Mouse (Mus musculus): Measurements from ENCODE around the gene Fam126a.
A peak's percentile ranks its signal among the peaks of the same experiment; 100 is the strongest.

The Fam126a gene

GRCm38 (mm10) chr5:23992876-23993552 is 37.5 kb downstream of the Fam126a start:
- peak; percentile 56 for DNase-seq (ENCODE audit: low spot score)

DNA sequence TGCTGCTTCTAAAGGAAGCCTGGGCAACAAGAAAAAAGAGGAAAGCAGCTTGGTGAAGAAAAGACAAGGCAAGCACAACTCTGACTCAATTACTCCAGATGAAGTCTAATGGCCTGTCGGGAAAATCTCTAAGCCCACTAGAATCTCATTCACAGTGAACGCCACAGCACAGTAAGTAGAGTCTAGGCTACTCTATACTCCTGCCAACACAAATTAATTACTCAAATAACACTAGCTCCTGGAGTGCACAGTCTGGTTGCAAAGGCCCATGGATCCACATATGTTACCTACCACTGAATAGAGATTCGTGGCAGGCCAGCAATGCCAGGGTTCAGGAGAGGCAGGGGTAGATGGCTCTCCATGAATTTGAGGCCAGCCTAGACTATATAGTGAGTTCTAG is 40.5 kb downstream of the Fam126a start:
- DNase-seq (ENCODE audit: low spot score), result no peak

- no peak for DNase-seq (ENCODE audit: low spot score)
Measured at GRCm38 (mm10) chr5:23987792-23988191, 42.7 kb downstream of the Fam126a start.

GRCm38 (mm10) chr5:23982081-23982480 is 48.4 kb downstream of the Fam126a start:
- DNase-seq (ENCODE audit: low spot score), result peak; percentile 16

DNA sequence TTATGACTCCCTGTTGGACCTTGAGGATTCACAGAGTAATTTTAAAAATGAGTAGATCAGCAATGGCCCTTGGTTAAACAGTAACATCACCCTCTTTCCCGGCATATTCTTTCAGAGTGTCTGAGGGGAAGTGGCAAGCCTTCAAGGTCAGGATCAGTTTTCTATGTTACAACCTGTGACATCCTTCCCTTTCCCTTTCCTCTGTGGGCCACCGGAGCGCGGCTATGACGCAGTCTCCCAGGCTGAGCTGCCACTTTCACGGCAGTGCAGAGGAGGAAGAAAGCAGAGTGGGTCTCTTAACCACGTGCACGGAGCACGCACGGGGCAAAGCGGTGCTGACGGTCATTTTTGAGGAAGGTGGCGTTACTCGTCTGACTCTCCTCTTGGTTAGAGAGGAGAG is 52.0 kb downstream of the Fam126a start:
- no peak for DNase-seq (ENCODE audit: low spot score)

GRCm38 (mm10) chr5:23974994-23975575 is 55.4 kb downstream of the Fam126a start:
- DNase-seq (ENCODE audit: low spot score), result peak; percentile 62

- peak; percentile 93 for DNase-seq (ENCODE audit: low spot score)
Measured at GRCm38 (mm10) chr5:23967705-23968104, 62.8 kb downstream of the Fam126a start.

DNA sequence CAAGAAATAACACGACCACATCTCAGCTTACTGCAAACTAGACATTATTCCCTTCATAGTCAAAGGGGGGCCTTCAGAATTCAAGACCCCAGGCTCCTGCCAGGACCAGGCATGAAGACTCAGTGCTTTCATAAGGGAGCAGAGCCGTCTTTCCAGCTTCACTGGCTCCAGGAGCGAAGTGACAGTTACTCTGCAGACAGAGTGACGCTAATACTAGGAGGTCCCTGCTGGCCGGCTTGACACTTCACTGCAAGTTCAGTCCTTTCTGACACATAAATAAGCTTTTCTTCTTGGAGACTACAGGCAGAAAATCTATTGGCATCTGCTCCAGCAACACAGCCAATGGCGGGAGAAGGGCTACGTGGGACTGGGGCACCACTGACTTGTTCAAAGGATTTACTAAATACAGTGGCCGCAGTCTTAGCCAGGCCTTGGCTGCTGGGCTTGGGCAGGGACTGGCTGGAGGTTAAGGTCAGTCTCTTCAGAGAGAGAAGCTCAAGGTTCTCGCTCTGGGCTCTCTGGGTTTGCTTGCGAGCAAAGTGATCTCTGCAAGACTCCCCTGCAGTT is 65.8 kb downstream of the Fam126a start:
- no peak for DNase-seq (ENCODE audit: low spot score)

GRCm38 (mm10) chr5:23953047-23953446 is 77.4 kb downstream of the Fam126a start:
- no peak for DNase-seq (ENCODE audit: low spot score)

DNA sequence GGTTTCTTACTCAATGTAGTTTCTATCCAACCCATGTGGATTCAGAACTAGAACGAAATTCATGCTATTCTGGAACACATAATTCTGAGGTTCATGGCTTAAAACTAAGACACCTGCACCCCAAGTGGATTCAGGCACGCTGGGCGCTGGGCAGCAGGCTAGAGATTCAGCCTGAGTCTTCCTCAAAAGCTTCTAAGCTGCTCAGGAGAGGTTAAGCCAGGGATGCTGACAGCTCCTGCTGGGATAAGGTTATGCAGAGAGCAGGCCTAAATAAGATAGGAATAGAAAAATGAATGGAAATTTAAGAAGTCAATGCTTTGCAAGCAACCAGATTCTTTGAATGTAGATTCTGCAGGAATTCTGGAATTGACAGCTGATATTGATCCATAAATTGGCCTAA is 82.4 kb downstream of the Fam126a start:
- no peak for DNase-seq (ENCODE audit: low spot score)

DNA sequence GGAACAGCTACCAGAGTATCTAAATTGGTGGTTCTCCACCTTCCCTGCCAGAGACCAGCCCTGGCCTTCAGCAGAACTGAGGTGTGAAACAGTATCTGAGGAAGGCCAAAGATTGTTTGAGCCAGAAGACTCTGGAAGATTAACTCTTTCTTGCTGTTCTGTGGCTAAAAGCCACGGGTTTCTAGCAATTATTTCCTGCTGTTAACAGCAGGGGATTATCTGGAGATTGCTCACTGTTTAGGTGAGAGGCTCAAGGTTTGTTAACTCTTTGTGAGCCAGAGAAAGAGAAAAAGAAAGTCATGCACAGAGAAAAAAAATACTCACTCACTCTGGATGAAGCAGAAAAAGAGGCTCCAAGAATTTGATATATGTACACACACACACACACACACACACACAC is 85.4 kb downstream of the Fam126a start:
- no peak for DNase-seq (ENCODE audit: low spot score)

DNA sequence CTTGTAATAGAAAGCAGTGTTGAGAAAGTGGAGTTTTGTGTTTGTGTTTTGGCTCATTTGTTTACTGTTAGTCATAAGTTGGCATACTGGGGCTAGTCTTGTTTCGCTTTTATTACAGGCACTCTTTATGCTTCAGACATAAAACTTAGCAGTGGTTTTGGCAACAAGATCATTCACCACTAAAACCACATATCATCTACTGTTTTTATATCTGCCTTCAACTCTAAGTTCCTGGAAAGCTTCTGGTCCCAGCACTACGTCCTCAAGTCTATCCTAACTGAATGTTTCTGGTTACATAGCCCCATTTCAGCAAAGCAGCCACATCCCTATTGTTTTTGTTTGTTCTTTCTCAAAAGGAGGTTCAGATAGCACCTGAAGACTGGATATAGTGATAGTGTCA is 87.0 kb downstream of the Fam126a start:
- no peak for DNase-seq (ENCODE audit: low spot score)

DNA sequence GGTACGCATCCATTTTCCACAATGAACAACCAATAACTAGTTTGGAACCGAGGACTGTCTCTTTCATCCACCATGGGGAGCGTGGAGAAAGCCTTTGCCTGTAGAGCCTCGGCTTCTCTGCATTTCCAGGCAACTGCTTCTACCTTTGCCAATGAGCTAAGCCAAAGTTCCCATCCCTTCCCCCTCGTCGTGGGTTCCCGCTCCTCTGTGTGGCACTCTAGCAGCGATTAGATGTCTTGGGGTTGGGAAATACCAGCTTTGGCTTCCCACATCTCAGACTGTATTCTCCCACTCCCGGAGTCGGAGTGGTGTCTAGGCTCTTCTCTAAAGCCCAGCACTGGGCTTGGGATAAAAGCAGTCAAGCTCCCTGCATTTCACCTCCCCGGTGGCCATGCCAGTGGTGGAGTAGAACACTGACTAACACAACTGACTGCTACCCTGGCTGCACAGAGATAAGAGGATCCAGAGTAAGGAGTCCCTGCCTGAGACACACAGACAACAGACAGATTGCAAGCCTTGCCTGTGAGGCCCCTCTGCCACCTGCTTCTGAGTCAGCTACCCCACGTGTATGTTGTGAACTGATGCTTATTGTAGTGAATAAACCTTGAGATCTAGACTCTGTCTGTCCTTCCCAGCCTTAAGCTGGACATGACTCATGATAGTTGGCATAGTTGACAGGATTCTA is 106.9 kb downstream of the Fam126a start:
- no peak for DNase-seq (ENCODE audit: low spot score)

- DNase-seq (ENCODE audit: low spot score), result no peak
Measured at GRCm38 (mm10) chr5:23922516-23923291, 107.8 kb downstream of the Fam126a start.

GRCm38 (mm10) chr5:23921316-23921715 is 109.2 kb downstream of the Fam126a start:
- no peak for DNase-seq (ENCODE audit: low spot score)

DNA sequence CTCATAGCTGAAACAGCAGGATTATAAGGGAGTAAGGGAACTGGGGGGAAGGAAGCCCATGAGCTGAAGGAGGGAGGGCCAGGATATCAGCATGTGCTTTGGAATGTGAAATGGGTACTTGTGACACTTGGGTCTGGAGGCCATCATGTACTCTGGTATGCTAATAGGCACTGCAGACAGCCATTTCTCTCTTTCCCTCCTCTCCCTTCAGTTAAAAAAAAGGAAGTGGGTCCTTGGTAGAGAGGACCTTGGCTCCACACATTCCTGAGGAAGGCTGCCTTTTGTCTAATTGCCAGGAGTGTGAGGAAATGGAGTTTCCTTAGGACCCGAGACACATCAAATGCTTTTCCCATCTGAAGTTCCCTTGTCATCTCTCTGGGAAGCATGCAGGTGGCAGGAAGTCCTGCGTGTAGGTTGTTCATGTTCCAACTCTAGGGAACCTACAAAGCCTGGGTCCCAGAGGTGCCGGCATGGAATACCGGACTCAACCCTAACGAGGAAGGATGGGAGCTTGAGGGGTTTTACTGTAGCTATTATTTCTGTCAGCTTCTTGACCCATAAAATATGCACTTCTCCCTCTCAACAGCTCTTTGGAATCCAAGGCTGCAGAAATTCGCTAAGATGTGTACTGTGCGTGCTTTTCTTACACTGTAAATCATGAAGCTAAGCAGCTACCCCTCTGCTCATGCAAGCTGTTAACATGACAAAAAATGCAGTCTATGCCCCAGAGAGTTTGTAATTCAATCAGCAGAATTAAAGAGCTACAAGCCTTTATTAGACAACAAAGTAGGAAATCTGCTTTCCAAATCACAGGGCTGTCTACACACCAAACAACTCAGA is 110.4 kb downstream of the Fam126a start:
- no peak for DNase-seq (ENCODE audit: low spot score)

GRCm38 (mm10) chr5:23917301-23917700 is 113.2 kb downstream of the Fam126a start:
- DNase-seq (ENCODE audit: low spot score), result no peak

GRCm38 (mm10) chr5:23911556-23911955 is 118.9 kb downstream of the Fam126a start:
- no peak for DNase-seq (ENCODE audit: low spot score)

- DNase-seq (ENCODE audit: low spot score), result no peak
Measured at GRCm38 (mm10) chr5:23909256-23909655, 121.2 kb downstream of the Fam126a start.

DNA sequence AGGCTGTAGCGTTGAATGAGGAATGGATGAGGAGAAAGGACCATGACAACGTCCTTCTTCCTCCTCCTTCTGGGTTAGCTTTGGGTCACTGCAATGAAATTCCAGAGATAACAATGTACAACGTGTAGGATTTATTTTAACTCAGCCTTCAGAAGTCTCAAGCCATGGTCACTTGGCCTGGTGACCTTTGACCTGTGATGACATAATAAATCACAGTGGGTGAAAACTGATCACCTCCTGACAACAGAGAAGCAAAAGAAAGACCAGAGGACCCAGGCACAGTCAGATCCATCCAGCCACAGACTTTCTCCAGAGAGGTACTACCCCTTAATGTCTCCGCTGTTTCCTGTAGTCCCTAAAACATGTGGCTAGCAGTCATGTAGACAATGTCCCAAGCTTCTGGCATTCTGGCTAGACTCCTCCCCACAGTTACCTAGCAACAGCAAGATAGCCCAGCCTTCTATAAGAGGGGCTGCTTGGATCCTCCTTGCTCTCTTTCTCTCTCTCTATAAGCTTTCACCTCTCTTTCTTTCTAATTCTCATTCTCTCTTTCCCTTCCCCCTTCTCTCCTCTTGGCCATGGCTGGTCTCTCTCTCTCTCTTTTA is 121.9 kb downstream of the Fam126a start:
- DNase-seq (ENCODE audit: low spot score), result no peak

- DNase-seq (ENCODE audit: low spot score), result no peak
Measured at GRCm38 (mm10) chr5:23902221-23902620, 128.3 kb downstream of the Fam126a start.

All from adipocyte (in vitro differentiated cells).